Mouse (Mus musculus) A20 (cell line): ENCODE measurements around the gene Mamdc4.
"Not testable (repeated sequence)": the region's sequence is repeated elsewhere in the genome, so short reads cannot be mapped to it uniquely, and the experiment has no call there.

Experiments
- DNase-seq: peaks from one replicate; pipeline ENCODE4 v3.0.0-alpha.2; 2011; ENCODE audit warnings: low read depth, low spot score

Mamdc4 gene

DNA sequence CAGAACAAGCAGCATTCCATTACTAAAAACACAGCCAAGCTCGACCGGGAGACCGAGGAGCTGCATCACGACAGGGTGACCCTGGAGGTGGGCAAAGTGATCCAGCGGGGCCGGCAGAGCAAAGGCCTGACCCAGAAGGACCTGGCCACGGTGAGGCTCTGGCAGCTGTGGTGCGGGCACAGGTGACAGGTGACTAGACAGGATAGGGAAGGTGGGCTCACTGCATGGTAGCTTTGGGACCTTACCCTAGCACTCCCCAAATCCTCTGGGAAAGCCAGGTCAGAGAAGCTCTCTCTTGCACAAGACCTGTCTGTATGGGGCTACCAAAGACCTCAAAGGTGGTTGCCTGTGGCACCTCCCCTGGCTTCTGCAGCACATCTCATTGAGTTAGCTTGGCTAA, 14.1 kb downstream of the Mamdc4 start:
- no peak for DNase-seq

DNA sequence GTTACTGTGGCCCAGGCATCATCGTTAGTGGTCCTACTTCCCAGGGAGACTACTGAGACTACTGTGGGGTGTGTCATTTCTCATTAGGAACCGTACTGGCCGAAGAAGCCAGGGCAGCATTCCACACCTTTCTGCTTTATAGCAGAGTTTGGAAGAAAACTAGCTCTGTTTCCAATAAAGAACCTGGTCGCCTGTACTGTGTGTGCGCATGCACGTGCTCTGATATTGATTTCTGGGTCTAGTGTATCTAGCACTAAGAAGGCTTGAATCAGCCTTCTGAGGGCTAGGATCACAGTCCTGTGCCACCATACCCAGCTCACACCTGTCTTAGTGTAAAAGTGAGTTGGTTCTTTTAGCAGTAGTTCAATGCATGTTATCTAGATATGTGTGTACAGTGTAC, 15.9 kb downstream of the Mamdc4 start:
- DNase-seq: no peak

DNA sequence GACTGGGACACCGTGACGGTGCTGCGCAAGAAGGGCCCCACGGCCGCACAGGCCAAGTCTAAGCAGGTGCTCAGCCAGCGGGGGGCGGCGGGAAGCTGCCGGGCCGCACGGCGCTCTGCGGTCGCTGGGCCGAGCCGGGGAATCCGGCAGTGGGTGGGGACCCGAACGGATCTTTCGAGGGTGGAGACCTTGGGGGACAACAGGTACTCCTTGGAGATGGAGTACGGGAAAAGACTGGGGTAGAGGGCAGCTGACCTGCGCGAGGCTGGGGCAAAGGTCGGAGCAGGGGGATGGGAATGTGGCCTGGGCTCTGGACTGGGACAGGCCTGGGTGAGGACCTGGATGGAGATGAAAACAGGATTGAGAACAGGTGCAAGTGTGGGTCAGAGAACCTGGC, 16.7 kb downstream of the Mamdc4 start:
- DNase-seq: no peak

DNA sequence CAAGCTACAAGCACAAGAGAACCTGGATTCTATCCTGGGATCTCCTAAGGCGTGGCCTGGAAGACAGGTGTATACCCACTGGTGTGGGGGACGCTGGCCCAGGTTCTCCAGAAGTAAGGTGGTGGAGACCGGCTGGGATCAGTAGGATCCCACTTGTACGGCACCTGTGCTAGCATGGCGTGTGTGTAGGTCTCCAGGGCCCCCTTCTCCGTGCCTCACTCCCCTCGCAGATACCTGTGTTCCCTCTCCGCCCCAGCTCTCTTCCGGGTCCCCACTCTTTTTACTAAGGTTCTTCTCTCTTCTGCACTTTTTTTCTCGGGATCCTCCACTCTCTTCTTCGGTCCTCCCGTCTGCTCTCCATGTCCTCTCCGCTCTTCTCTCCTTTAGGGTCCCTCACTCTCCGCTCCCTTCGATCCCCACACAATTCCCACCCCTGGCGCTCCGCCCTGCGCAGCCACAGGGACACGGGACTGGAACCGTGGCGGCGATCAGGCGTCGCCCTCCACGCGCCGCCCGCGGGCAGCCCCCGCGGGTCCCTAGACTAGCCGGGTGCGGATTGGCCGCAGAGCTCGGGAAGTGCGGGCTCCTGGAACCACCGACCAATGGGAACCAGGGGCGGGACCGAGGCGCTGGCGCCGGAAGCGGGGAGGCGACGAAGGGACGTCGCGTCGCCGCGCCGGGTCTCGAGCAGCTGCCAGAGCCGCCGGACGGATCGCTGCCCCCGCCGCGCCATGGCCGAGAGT, 17.3 kb downstream of the Mamdc4 start, which contains the start of gene Edf1:
Edf1 (plus strand) TSS at position 627 of the 743 bp plus-strand sequence.
- peak; percentile 92 for DNase-seq

DNA sequence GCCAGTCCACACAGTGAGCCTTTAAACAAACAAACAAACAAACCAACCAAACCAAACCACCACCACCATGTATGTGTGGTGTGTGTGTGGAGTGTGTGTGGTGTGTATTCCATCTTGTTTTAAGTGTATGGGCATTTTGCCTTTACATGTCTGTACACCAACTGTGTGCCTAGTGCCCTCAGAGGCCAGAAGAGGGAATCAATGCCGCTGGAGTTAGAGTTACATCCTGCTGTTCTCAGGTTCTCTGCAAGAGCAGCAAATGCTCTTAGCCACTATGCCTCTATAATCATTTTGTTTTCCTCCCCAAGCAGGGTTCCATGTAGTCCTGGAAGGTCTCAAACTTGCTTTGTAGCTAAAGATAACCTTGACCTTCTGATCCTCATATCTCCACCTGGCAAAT, 18.3 kb downstream of the Mamdc4 start:
- DNase-seq: peak; percentile 50

DNA sequence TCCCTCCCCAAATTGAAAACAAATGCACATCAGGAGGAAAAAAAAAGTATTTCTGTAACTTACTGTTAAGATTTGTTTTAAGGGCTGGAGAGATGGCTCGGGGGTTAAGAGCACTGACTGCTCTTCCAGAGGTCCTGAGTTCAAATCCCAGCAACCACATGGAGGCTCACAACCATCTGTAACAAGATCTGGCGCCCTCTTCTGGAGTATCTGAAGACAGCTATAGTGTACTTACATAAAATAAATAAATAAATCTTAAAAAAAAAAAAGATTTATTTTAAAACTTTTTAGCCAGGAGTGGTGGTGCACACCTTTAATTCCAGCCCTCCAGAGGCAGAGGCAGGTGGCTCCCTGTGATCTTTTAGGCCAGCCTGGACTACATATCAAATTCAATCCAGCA, 19.2 kb downstream of the Mamdc4 start:
- DNase-seq: peak; percentile 39

DNA sequence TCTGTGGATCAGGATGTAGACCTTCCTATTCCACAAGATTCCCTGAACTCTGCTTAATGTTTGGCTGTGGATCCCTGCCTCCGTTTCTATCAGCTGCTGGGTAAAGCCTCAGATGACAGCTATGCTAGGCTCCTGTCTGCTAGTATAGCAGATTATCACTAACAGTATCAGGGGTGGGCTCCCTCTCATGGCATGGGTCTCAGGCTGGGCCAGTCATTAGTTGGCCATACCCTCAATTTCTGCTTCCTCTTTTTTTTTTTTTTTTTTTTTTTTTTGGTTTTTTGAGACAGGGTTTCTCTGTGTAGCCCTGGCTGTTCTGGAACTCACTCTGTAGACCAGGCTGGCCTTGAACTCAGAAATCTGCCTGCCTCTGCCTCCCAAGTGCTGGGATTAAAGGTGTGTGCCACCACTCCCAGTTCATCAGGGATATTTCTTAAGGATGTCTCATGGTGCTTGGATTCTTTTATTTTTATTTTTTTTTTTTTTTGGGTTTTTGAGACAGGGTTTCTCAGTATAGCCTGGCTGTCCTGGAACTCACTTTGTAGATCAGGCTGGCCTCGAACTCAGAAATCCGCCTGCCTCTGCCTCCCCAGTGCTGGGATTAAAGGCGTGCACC, 21.4 kb downstream of the Mamdc4 start:
- not testable (repeated sequence) for DNase-seq

DNA sequence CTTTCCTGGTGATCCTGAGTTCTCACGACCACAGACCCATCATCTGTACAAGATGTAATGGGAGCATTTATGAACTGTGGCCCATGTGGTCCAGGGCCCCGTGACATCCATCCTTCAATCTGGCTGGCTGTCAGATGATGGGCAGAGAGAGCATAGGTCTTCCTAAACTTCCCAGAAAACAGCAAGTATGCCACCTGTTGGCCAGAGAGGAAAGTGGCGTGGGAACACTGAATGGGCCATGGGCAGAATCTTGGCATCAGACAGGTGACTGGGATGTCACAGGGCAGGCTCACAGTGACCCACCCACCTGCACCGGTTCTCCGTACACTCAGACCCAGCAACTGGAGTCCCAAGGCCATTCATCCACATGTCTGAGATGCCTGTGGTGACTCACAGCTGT, 23.5 kb downstream of the Mamdc4 start:
- DNase-seq: peak; percentile 53

DNA sequence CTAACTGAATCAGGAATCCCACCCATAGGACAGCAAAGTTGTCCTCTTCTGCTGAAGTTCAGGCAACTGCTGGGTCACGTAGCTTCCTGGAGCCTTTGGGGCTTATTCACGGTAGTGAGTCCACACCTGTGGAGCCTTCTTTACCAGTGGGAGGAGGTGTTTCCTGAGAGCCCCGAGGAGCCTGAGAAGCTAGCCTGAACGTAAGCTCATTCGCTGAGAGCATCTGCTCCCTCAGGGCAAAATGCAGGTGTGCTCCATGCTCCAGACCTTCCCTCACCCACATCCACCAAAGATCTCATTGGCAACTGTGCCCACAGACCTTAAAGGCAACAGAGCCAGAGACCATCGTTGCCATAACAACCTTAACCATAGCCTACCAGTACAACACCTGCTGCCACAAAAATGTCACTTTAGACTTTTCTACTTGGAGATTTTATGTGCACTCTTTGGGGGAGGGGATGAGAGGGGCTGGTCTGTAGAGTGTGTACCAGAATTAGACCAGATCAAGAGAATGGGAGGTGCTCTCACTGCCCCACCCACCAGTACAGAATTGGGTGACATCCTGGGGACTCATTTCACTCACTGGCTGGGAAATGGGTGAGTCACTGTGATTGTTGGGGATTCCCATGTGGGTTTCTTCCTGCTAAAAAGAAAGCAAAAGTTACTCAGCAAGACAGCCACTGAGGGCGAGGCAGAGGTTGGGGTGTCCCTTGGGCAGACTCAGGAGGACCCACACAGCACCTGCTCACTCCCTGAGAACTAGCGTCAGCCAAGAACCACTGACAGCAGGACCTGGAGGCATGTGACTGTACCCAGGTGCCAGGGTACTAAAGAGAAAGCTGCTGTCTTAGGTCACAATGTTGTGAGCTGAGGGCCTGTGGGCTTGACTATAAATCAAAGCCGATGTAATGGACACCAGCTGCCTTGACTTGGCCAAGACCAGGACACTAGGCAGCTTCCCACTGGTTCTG, 25.3 kb downstream of the Mamdc4 start:
- DNase-seq: peak; percentile 91

DNA sequence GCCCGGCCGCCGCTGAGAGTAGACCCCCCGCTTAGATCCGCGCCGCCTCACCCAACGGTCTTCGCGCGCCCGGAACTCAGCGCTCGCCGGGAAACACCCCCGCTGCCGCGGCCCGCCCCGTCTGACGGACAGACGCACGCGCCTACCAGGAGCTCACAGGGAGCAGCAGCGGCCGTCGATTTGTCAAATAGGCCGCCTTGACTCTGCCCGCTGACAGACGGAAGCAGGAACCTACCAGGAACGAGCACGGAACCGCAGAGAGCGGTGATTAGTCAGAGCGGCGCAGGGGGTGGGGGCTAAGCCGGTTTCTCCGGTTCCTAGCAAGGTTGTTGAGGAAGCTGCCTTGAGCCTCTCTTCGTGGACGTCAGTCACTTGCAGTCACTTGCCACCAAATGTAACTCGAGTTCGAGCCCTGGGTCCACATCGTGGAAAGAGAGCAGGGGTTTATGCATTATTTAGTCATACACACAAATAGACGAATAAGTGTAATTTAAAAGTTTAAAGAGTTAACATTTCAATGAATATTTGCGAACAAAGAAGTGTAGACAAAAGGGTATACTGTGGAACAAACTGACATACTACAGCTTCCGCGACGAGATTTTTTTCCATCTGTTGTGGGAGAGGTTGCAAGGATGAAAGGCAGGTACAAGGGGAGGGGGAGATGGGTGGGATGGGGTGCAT, 27.7 kb downstream of the Mamdc4 start, which contains the start of gene Traf2:
Traf2 (minus strand) TSS at position 130 of the 681 bp plus-strand sequence.
- DNase-seq: peak; percentile 99

DNA sequence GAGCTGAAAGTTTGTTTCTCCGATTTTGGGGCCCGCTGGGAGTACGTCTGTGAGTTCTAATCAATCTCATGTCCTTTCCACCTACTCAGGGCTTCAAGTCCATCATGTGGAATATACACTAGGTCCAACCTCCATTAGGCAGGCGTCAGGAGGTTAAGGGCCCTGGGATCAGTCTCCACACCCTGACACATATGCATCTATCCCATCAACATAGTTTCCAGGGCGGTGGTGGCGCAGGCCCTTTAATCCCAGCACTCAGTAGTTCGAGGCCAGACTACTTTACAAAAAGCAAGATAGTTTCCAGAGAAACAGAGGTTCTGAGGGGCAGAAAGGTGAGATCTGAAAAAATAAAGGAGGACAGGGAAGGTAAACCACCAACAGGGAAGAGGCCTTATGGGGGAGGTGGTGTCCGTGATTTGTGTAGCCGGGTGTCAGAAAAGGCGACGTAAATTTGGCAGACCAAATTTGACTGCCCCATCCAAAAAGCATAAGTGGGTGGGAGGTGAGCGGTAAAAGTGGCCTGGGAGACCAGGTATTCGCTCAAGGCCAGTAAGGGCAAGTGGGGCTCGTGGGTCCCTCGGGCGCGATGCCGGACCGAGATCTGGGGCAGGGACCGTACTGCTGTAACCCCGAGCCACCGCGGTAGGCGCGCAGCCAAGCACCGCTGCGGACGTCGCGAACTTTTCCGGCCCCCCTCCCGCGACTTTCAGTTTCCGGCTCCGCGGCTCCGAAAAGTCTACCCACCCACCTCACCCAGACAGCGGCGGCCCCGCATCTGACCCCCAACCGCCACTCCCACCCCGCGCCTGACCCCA, 28.4 kb downstream of the Mamdc4 start:
- DNase-seq: no peak

DNA sequence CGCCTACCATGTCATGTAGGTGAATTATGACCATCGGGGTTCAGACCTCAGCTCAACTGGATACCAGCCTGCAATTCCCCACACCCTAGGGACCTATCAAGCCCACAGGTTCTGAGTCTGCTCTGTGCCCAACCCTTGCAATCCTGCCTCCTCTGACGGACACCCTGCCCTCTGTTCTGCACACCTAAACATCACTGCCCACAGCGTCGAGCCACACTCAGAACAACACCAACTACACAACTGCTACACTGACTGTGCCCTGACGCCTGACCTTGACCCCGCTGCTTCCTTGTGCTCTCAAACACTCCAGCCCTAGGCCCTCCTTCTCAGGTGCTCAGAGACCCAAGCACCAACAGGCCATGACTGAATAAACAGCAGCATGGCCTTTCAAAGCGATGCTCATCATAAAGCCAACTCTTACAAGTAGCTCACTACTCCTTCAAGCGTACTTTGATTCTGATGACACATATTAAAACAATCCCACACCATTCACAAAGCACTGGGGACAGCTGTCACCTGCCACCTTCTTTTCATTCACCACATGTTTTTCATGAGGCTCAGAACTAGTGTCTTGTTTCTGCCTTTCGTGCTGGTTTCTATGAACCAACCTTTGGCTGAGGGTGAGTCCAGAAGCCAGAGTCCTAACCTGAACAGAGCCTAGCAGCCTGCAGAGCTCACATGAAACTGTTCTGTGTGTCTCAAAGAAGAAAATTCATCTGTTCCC, 32.8 kb downstream of the Mamdc4 start:
- DNase-seq: no peak

DNA sequence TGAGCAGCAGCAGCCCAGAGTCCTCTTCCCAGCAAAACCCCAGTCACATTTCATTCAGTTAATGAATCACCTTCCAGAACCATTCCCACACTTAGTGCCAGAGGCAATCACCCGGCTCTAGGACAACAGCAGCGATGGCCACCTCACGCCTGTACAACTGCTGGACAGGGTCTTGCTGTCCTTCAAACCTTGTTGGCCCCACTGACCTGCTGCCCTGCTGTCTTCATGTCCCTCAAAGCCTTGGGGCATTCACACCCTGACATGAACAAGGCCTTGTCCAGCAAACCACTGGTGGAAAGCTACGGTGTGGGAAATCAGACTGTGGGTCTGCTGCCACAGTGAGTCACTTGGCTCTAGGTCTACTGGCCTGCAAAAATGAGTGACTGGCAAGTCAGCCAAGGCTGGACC, 34.1 kb downstream of the Mamdc4 start:
- no peak for DNase-seq

DNA sequence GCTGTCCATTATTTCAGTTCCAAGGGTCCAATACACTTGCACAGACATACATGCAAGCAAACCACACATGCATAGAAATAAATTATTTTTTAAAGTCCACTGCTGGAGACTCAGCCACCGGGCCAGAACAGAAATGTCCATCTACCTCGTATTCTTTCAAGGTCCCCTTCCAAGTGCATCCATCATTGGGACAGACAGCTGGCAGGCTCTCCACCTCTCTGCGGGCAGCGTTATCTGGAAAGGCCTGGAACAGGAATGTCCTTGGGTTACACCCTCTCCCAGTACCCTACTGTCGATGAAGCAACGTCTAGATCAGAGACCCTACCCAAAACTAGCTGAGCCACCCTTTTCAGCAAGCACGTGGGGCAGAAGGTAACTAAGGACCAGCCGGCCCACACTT, 38.1 kb downstream of the Mamdc4 start:
- DNase-seq: no peak

DNA sequence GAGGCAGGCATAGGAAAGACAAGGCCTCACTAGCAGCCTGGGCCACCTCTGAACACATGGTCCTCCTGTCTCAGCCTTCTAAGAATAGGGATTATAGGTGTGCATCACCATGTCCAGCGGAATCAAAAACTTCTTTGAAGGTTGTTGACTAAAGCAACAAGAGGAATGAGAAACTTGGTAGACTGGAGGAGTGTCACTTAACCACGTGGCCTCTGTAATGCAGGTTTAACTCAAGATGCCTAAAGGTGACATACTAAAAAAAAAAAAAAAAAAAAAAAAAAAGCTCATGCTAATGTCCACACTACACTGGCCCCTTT, 39.8 kb downstream of the Mamdc4 start:
- no peak for DNase-seq

DNA sequence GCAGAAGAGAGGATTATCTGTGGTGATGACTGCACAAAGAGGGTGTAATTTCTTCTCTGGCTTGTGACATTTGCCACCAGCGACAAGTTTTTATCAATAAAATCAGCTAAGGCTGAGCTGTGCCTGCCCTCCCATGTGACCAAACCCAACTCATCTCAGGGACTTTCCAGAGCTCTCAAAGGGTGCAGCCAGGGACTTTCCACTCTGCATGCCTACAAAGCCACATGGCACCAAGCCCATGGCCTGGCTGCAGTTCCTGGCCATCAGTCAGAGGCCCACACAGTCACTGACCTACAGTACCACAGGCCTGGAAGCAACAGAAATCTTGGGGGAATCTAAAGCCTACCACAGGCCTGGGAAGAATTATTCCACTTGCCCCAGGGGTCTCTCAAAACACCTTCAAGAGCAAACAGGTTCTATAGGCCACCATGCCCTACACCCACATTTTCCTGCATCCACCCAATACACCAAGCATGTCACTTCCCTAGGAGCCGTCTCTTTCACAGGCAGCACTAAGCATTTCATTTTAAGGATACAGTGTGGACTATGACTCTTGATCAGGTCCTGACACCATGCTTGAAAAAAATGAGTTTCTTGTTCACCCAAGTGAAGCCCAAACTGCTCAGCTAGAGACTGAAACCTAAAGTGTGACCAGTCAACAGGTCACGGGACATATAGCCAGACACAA, 40.3 kb downstream of the Mamdc4 start:
- DNase-seq: peak; percentile 90

DNA sequence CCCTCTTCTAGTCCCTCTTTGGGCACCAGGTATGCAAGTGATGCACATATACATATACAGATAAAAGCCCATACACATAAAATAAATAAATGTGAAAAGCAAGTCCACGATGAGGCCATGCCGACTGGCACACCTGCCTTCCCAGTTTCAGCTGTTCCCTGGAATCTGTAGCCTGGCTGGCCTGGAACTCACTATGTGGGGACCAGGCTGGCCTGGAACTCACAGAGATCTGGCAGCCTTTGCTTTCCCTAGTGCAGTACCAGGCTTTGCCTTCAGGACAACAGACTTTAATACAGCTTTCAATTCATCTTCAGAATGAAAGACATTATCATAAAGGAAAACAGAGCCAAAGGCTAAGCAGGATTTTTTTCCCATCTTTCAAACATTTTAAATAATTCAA, 40.9 kb downstream of the Mamdc4 start:
- no peak for DNase-seq

DNA sequence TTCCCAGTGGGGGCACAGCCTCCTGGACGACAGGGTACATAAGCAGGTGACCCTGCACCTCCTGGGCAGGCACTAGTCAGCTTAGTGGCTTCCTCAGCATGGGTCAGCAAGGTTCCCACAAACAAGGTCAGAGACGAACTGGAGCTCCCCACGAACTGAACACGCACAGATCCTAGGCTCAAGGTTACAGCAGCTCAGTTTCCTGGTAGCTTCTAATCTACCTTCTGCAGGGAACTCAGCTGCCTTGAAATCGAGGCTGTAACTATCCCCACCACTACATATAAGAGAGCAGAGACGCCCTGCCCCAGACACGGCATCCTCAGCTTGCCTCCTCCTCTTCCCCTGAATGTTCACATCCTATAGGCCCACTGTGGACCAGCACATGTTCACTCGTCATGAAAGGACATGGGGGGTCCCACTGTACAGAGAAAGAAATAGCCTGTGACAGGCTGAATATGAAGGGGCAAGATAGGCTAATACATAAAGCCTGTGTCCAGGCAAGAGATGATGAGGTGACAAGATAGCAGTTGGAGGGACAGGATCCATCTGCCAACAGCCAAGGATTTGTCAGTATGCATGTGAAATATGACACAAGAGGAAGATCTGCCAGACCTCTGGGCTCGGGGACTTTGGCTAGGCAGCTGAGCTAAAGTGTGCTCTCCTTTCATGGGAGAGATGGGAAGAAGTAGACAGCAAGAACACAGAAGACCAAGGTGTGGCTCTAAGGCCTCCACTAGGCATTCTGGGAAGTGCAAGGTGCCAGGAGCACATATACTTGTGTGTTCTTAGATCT, 47.9 kb downstream of the Mamdc4 start:
- no peak for DNase-seq
